Mouse (Mus musculus) kidney, postnatal 4 days (tissue): ENCODE data around the gene Dusp27.

Experiments used
- DNase-seq, 2 experiments: peaks; one replicate each; pipeline ENCODE4 v3.0.0; 2021; ENCODE audit warnings: mixed read lengths in 2 of 2

Gene Dusp27

DNA sequence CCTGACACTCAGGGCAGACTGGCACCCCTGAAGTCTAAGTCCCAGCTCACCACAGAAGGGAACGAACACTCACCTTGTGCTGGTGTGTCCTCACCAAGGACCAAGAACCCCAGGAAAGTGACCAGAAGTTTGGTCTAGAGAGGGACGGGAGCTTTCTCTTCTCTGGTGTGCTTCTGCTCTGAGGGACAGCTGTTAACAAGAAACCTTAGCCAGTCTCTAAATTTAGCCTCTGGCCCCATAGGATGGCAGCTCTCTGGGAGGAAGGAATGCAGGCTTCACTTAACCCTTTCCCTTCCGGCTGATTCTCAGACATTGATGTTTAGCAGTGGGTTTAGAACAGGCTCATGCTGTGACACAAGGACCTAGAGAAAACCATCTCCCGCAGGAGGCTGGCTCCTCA, at the start of gene Dusp27:
TSS of gene Dusp27 (minus strand) at position 204 of the 400 bp plus-strand sequence.
- DNase-seq, result no peak

DNA sequence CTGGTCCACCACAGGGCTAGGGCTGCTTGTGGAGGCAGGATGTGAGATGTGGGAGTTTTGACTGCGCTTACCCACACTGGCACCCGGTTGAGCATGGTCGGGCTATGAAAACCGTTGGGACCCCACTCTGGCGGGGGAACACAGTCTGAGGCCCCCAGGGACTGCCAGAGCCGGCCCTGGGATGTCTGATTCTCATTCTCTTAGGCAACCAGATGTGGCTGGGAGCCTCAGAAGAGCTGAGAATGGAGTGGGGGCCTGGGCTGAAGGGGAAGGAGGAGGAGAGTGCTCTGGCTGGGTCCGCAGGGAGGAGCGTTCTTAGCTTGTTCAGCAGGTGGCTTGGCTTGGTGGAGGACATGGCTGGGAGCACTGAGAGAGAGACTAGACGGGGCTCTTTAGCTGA, 45.9 kb upstream of the Dusp27 start:
- DNase-seq, result no peak

DNA sequence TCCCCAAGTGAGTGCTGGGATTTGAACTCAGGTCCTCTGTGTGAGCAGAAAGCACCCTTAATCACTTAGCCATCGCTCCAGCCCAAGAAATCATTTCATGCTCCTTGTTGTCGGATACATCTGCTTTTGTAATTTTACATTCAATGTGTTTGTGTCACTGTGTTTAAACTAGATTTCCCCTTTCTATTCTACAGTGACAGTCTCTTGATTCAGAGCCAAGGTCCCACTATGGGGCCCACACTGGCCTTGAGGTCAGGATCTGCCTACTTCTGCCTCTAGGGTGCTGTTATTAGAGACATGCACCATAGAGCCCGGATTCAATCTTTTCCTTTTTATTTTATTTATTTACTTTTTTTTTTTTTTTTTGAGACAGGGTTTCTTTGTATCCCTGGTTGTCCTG, 45.3 kb upstream of the Dusp27 start:
- DNase-seq, result no peak

DNA sequence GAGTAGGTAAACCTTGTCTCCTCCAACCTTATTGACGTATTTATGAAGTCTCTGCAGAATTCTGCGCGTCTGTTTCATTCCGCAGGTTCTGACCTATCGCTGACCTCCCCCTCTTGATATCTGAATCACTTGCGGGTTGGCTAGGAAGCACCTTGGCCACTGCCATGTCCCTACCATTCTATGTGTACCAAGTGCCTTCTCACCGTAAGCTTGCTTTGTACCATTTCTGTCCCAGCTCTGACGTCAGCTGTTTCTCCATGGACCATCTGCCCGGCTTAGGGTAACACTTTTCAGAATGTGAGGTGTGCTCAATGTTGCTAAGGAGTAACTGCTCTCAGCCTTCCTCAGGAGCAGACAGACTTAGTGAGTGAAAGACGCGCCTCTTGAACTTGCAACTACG, 43.1 kb upstream of the Dusp27 start:
- no peak for DNase-seq

DNA sequence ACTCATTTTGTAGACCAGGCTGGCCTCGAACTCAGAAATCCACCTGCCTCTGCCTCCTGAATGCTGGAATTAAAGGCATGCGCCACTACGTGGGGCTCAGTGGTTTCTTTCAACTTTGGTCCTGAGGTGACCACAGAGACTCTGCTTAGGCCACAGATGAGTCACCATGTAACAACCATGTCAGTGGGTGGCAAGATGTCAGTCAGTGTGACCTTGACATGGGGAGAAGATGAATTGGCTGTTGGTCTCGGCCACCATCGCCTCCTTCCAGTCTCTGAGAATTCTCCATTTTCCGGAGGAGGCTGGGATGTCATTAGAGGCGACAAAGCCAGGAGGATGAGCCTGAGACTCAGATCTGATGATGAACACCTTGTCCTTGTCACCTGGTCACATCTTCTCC, 42.0 kb upstream of the Dusp27 start:
- DNase-seq, result no peak

DNA sequence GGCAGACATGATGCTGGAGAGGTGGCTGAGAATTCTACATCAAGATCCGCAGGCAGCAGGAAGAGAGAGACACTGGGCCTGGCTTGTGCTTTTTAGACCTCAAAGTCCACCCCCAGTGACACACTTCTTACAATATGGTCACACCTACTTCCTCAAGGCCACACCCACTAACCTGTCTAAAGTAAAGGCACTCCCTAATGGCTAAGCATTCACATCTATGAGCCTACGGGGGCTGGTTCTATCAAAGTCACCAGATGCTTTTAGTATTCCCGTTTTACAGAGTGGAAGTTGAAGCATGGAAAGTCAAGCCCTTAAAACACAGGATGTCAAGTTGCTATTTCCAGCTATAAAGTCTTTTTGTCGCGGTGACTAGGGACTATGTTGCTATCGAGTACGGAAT, 40.3 kb upstream of the Dusp27 start:
- no peak for DNase-seq

DNA sequence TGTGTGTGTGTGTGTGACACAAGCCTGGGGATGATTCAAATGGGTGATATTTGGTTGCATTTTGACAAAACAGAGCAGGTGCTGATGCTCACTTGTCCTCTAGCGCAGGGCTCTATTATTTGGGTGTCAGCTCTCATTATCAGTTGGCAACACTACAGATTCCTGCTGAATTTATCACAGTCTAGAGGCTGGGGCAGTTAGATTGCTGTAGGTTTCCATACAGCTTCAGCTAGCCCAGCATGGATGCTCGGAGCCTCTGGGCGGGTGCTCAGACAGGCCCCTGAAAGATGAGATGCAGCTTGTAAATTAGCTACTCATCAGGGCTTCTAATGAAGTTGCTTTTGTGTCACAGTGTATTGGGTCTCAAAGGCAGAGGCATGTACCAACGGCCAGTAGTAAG, 39.7 kb upstream of the Dusp27 start:
- no peak for DNase-seq

DNA sequence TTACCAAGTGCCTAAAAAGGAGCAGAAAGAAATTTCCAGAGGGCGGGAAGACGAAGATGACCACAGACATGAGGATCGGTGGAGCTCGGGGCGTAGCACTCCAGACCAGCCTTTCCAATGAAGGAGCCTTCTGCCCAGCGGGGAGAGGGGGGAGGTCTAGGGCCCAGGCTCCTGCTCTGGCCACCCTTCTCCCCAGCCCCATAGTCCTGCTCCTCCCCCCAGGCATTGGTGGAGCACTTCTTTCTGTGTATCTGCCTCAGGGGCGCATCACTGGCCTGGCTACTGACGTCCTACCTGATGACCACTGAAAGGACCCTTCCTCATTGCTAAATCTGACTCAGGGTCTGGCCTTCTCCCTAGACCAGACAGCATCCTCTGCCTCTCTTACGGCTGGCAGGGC, 37.4 kb upstream of the Dusp27 start:
- DNase-seq, result no peak

DNA sequence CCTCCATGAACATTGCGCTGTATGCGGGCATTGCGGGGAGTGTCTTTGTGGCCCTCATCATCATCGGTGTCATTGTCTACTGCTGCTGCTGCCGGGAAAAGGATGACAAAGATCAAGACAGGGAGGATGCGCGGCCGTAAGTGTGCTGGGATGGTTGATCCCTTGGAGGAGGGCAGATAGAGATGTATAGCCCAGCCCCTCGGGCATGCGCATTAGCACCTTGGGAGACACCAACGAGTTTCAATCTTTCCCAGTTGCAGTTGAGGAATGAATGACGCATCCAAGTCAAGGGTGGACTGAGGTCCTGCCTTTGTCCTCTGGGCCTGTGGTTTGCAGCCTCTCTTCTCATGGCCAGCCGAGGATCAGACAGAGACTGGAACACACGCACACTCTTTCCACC, 36.9 kb upstream of the Dusp27 start:
- no peak for DNase-seq

DNA sequence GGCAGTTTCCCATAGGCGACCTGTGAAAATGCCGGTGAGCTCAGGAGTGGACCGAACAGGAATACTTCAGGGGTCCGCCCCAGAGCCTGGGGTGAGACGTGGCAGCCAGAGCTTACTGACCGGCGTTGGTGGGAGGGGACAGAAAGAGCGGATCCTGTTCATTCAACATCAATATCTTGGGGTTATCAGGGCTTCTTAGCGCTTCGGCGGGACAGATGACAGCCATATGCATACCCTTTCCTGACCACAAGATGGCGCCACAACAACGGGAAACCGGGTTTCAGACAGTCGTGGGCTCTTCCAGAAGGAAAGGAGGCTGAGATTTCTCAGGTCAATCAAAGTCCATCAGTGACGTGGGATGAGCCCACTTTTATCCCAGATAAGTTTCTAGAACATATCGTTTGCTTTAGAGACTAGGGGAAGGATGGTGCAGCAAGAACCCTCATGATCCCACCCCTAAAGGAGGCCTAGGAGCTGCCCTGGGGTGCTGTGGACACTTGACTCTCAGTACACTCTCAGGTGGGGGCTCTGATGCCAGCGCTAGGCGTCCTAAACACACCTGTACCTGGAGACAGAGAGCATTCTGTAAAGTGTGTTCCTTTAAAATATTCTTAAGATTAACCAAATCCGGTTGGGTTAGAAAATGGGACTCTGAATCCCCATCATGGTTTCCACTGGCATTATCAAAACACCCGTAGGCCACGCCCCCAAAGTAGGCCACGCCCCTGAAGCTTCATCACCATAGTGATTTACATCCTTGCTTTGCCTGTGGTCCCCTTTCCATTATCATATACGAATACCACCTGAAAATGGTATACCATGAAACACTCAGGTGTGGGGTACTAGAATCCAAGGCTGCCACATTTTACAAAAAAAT, 33.1 kb upstream of the Dusp27 start:
- DNase-seq, result peak; percentile 84 to 85

DNA sequence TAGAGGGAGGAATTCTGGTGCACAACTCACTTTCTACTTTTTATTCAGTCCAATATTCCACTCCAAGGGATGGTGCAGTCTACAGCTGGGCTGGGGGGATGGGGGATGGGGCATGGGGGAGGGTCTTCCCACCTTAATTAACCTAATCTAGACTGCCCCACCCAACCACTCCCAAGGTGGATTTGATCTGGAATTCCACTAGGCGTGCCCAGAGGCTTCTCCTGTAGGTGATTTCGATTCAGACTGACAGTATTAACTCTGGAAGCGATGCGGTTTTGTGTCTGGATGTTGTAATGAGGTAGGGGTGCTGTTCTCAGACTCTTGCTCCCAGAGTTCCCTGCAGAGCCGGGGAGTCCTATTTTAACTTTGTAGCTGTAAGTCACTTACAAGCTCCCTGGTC, 32.4 kb upstream of the Dusp27 start:
- no peak for DNase-seq

DNA sequence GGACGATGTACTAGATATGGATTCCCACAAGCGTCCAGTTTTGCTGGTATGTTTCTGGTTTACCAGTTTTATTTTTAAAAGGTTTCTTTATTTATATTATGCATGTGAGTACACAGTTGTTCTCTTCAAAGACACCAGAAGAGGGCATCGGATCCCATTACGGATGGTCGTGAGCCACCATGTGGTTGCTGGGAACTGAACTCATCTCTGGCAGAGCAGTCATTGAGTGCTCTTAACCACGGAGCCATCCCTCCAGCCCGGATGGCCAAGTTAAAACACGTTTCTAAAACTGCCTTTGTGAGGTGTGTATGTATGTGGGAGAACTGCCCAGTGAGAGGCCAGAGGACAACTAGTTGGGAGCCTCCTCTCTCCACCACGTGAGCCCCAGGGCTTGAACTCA, 30.9 kb upstream of the Dusp27 start:
- DNase-seq, result no peak

DNA sequence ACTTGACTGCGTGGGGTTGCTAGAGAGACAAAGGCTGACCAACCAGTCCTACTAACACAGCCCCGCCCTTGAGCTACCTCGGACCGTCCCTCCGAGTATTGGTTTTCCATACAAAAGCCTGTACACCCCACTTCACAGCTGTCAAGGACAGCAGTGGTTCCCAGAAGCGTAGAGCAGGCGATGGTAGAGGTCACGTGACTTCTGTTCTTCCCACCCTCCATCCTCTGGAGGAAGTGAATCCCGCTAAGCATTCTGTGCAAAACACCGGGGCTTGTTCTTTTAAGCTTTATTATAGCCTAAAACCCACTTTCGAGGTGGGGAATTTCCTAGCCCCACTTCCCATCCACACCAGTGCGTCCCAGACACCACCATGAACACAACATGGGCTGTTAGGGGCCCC, 30.0 kb upstream of the Dusp27 start:
- DNase-seq, result no peak

DNA sequence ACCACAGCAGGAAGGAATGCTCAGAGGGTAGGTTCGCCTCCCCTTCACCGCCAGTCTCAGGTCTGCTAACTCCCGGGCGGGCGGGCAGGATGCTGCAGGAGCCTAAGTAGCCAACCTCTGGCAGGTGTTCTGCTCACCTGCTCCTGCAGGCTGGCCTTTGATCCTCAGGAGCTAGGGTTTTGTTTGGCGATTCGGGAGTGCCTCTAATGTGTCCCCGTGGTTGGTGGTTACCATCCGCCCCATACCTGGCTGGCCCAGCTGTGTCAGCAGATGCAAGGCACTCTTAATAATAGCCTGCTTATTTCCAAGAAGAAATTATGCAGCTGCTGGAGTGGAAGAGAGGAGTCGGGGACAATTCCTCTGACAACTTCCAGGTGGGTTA, 27.4 kb upstream of the Dusp27 start:
- no peak for DNase-seq

DNA sequence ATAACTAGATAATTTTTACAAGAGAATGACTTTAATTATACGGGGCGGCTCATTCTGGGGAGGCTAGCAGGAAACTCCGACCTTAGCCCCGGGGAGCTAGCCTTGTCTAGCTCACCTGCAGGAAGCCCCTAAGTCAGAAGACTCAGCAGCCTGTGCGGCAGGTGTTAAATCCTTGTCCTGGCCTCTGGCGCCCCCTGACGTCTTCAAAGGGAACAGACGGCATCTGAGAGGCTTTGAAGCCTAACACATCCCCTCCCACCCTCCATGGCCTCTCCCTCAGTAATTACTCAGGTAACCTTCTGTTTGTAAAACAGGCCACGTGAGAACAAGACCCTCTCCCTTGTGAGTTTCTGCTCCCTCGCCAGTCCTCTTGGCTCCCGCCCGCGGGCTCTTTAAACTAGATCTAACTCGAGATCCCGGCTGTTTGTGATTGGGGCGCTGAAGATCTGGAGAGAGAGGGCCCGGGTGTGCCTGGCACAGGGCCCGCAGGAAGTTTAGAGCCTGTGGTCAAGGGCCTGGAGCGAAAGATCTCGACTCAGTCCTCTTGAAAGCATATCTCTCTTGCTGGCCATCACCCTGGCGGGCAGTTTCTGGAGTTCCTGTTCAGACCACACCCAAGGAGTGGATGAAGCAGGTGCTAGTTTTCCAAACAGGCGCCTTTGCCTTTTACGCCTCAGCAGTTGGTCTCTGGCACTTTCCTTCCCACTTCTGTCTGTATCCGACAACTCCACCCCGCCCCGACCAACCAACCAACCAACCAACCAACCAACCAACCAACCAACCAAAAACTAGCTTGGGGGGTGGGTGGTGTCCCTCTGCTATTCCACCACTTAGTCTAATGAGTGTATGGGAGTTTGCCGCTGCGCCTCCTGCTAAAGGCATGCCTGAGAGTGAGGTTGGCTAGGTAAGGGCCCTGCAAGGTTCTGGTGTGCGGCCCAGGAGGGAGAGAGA, 26.7 kb upstream of the Dusp27 start:
- peak; percentile 84 to 85 for DNase-seq

DNA sequence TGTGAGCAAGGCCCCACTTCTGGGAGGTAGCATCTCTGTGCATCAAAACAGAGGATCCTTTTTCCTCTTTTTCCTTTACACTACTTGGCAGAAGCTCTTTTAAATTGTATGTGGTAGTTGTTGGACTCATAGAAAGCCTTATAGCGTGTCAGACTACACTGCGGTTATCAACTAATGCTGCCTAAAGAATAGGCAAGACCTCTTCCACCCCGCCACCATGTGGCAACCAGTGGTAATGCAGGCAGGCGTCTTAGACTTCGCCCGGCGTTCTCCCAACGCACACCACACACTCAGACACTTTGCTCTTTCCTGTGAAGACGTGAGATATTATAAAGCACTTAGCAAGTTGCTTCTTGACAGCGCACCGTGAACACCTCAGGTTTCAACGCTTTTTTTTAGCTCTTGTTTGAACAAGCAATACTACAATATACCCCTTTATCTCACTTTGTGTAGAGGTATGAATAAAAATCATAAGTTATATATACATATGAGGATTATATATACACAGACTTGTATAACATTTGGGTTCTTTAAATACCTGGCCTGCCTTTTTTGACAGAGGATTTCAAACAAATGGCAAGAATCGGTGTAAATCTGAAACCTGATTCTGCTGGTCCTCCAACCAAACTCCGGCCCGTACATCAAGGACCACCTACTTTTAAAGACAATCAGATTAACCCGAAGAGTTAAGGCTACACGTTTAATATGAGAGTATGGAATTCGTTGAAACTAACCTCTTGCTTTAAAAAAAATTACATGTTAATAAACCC, 25.8 kb upstream of the Dusp27 start:
- DNase-seq, result peak; percentile 95 to 96

DNA sequence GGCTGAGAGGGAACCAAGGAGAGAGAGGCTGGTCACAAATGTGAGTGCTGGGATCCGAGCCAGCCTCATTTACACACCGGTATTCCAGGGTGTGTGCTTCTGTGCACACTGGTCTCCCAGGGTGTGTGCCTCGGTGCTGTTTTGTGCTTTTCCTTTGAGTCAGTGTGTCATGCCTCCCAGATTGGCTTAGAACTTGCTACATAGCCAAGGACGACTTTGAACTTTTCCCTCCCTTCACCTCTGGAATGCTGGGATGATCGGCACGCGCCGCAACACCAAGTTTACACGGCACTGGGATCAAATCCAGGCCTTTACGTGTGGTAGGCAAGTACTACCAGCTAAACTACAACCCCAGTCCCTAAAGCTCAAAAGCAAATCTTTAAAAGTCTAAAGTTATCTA, 24.3 kb upstream of the Dusp27 start:
- DNase-seq, result no peak

DNA sequence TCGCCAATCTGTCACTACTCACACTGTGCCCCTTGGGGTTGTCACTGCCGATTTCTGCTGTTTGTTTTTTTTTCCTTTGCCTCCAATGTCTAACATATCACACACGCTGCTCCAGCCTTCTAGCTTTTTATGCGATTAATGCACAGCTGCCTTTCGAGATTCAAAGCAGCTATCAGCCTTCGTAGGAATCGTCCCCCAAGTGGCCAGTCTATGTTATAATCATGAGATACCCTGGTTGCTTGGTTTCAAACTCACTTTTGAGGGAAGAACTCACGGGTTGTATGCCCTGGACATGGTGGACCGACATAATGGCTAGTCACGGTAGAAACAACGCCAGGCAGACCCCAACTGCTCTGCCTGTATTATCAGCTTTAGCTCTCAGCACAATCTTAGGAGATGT, 23.6 kb upstream of the Dusp27 start:
- peak in 1 of 2 experiments; percentile 26 for DNase-seq

DNA sequence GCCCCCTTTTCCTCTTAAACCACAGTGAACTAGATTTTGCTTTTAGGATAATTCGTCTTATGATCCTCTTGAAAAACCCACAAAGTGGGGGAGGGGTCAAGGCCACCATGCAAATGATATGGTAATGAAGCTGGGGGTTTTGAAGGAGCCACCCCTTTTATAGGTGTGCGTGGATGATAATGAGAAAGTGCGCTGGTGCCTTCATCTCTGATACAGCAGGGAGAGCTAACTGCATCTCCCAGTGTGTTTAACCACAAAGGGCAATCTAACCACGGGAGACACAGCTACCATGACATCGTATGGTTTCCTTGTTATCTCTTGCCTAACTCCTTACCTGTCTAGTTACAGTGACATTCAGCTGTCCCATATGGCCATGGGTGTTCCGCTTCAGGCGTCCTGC, 22.3 kb upstream of the Dusp27 start:
- DNase-seq, result no peak

DNA sequence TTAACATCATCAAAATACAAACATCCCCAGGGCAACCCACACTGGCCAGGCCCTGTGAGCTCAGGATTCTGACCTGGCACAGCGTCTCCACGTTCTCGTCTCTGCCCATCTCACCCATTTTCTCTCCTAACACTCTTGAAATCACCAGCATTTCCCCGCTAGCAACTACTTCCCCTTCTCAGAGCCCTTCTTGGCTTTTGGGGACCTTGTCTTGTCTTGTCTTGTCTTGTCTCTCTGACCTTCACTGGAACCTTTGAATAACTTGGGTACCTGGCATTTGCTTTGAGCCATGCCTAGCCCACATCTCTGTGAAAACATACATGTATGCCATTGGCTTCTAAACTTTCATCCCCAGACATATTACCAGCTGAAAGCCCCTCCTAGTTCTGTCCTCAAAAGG, 21.7 kb upstream of the Dusp27 start:
- DNase-seq, result no peak

DNA sequence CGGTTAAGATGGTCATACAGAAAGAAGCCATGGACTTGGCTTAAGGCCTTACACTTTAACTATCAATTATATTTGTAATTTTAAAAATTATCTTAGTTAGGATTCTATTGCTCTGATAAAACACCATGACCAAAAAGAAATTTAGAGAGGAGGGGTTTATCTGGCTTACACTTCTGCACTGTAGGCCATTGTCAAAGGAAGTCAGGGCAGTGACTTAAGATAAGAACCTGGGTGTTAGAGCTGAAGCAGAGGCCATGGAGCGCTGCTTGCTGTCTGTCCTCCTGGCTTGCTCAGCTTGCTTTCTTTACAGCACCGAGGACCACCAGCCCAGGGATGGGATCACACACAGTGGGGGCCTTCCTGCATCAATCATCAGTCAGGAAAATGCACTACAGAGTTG, 19.9 kb upstream of the Dusp27 start:
- DNase-seq, result no peak

DNA sequence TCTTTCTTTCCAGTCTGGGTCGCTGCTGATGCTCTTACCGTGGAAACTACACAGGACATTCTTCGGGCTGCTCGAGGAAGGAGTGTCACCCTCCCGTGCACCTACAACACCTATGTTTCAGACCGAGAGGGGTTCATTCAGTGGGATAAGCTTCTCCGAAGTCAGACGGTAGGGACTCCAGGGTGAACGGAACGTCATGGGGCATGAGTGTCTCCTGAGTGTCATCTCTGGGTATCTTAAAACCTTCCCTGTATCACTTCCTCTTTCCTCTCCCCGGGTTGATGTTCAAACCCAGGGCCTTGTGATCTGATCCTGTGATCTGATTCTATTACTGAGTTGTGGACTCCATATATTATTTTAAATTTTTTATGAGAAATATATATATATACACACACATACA, 18.9 kb upstream of the Dusp27 start:
- no peak for DNase-seq

DNA sequence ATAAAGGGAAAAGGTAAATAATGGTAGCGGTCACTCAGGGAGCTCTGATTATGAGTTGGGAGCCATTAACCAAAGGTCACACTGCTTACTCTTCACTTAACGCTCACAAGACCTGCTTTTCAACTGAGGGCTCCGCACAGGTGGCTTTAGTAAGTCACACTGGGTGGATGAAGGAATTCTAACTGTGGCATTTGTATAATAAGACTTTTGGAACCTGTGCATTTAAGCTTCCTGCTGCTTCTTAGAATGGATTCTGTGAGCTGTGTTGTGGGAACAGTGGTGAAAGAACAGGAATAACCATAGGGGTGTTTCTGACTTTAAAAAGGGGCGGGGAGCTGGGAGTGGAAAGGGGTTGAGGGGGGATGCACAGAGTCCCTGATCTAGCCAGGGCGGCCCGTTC, 14.6 kb upstream of the Dusp27 start:
- no peak for DNase-seq
